In the genomic region with DNA sequence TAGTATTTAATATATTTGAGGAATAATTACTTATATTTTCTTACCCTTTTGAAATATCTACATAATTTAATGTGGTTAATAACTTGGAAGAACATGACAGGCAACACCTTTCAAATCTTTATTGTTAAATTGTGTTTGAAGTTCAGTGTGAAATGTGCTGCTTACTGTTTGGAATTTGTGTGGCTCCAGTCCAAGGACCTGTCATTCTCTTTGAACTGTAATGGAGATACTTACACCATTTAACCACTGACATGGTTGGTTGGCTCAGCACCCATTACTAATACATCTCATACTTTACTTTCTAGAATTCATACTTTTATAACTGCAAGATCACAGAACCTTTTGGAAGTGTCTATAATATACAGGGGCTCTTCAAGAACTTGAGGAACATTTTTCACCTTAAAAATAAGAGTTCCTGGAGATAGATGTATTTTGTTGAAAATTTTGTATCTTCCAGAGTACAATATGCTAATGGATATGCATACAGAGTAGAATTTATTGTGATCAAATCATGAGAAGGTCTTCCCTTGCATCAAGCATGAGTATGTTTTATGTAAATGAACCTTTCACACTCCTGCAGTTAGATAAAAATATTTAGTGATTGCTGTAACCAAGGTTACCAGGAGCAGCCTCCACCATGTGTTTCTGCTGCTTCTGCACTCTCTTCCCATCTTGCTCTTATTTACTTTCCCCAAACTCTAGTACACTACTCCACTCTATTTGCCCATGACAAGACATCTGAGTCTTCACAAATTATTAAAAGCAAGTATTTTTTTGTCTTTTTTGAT, we compare ENCODE assay signal across 22 mouse cellular contexts.
DNase-seq lines count a peak whose midpoint lies in the region; ATAC-seq and TF ChIP-seq lines count a peak whose summit lies in the region.
"Had no signal": no experiment of that assay in that cellular context is flagged by ENCODE, and none has a peak within 500 bp of the region (broad histone marks: within the 10 kb centered on the region; RNA-seq: fewer than 3 reads in every experiment).

No protein-coding gene starts in this region.

- peak; percentile 11 for DNase-seq in forebrain, embryonic 14.5 days (ENCODE audit: low spot score)
- DNase-seq in forebrain, embryonic 10.5 days (ENCODE audit: extremely low spot score, low spot score): no peak
- peak; percentile 2 for DNase-seq in right cerebral cortex, adult 18-20 months
- DNase-seq in right cerebral cortex, adult 2 months (ENCODE audit: low spot score in 2 of 2): no peak
- peak; percentile 33 for DNase-seq in brain, embryonic 14.5 days (ENCODE audit: low read depth)
- DNase-seq in kidney, adult 11 months: no peak
- DNase-seq: adrenal gland, adult 2 months; adrenal gland, postnatal 14 days; cerebellum, adult 18-20 months; cerebellum, adult 9-10 months; cerebellum, postnatal 14 days; gastrocnemius, adult 2 months; gastrocnemius, postnatal 14 days; heart, adult 11 months; kidney, adult 8-10 months had no signal

- no peaks in the 10 kb centered on the region for H3K36me3 ChIP-seq in forebrain, embryonic 14.5 days (ENCODE audit: control insufficient read depth, insufficient read depth, low read length)
- no peaks in the 10 kb centered on the region for H3K36me3 ChIP-seq in forebrain, embryonic 10.5 days (replicated peaks)
- H3K36me3 ChIP-seq: embryonic facial prominence, embryonic 12.5 days; hindbrain, embryonic 12.5 days; hindbrain, embryonic 15.5 days had no signal

- no peak for TF ChIP-seq POLR2A in brain, embryonic 14.5 days (IDR thresholded peaks at IDR 0.05; ENCODE audit: borderline replicate concordance, extremely low read depth, insufficient read depth, insufficient read length, poor library complexity, severe bottlenecking)

- peak; percentile 26; the same call in 1 of the 2 replicates for ATAC-seq in forebrain, embryonic 14.5 days
- ATAC-seq: intestine, postnatal 0 days; Patski had no signal

- H3K9me3 ChIP-seq in forebrain, embryonic 14.5 days (replicated peaks; ENCODE audit: control insufficient read depth, low read length): no peaks in the 10 kb centered on the region
- no peaks in the 10 kb centered on the region for H3K9me3 ChIP-seq in forebrain, embryonic 10.5 days
- H3K9me3 ChIP-seq: embryonic facial prominence, embryonic 12.5 days; hindbrain, embryonic 12.5 days; hindbrain, embryonic 15.5 days had no signal

- no peak overlapping the region for H3K4me2 ChIP-seq in forebrain, embryonic 14.5 days (ENCODE audit: low read length)
- H3K4me2 ChIP-seq: embryonic facial prominence, embryonic 12.5 days; heart, embryonic 11.5 days; hindbrain, embryonic 12.5 days; hindbrain, embryonic 15.5 days had no signal

- no peaks in the 10 kb centered on the region for H3K27me3 ChIP-seq in forebrain, embryonic 14.5 days (replicated peaks; ENCODE audit: control insufficient read depth, insufficient read depth, low read length)
- no peaks in the 10 kb centered on the region for H3K27me3 ChIP-seq in forebrain, embryonic 10.5 days (ENCODE audit: poor library complexity, severe bottlenecking)
- H3K27me3 ChIP-seq: embryonic facial prominence, embryonic 12.5 days; hindbrain, embryonic 12.5 days; hindbrain, embryonic 15.5 days; Patski had no signal

- H3K9ac ChIP-seq in forebrain, embryonic 14.5 days (ENCODE audit: low read length): no peak overlapping the region
- H3K9ac ChIP-seq: embryonic facial prominence, embryonic 12.5 days; hindbrain, embryonic 12.5 days; hindbrain, embryonic 15.5 days had no signal

- H3K27ac ChIP-seq in forebrain, embryonic 14.5 days (ENCODE audit: low read depth, low read length): no peak overlapping the region
- no peak overlapping the region for H3K27ac ChIP-seq in forebrain, embryonic 10.5 days
- H3K27ac ChIP-seq: embryonic facial prominence, embryonic 12.5 days; gastrocnemius, adult 2 months; hindbrain, embryonic 12.5 days; hindbrain, embryonic 15.5 days had no signal

- H3K4me1 ChIP-seq in forebrain, embryonic 14.5 days (ENCODE audit: control insufficient read depth, insufficient read depth, low read length): no peaks in the 10 kb centered on the region
- no peaks in the 10 kb centered on the region for H3K4me1 ChIP-seq in forebrain, embryonic 10.5 days
- H3K4me1 ChIP-seq: embryonic facial prominence, embryonic 12.5 days; hindbrain, embryonic 12.5 days; hindbrain, embryonic 15.5 days had no signal

- no peak for TF ChIP-seq CTCF in brain, embryonic 14.5 days (IDR thresholded peaks at IDR 0.05; ENCODE audit: borderline replicate concordance, extremely low read depth, insufficient read depth, insufficient read length)

- H3K4me3 ChIP-seq in forebrain, embryonic 14.5 days (ENCODE audit: low read depth, low read length): no peak overlapping the region
- no peak overlapping the region for H3K4me3 ChIP-seq in forebrain, embryonic 10.5 days
- H3K4me3 ChIP-seq: embryonic facial prominence, embryonic 12.5 days; erythroblast, embryonic 14.5 days; gastrocnemius, adult 2 months; hindbrain, embryonic 12.5 days; hindbrain, embryonic 15.5 days had no signal

Comparison
In these comparisons a context has a peak if more than half of its experiments do, and no peak if none do; other contexts are left out.
1. DNase-seq: peak in forebrain, embryonic 14.5 days (single experiment), right cerebral cortex, adult 18-20 months (single experiment) and brain, embryonic 14.5 days (single experiment); none in forebrain, embryonic 10.5 days (single experiment), right cerebral cortex, adult 2 months (0 of 2) and kidney, adult 11 months (single experiment).